Comparison of ENCODE assay signal across 8 mouse cellular contexts in genomic region chr5:3341111-3341911, GRCm38 (mm10). TPM values are rescaled to one million over a fixed set of nuclear protein-coding genes. Genes with fewer than 3 reads are reported as not detected.
DNase-seq lines count a peak whose midpoint lies in the region; ATAC-seq and TF ChIP-seq lines count a peak whose summit lies in the region.

Gene Cdk6, plus strand, starts transcription at chr5:3341485.

- no peaks in the 10 kb centered on the region for H3K36me3 ChIP-seq in intestine, postnatal 0 days (ENCODE audit: control insufficient read depth, insufficient read depth)
- H3K36me3 ChIP-seq in limb, embryonic 15.5 days = no peaks in the 10 kb centered on the region
- H3K36me3 ChIP-seq in midbrain, embryonic 15.5 days (replicated peaks) = no peaks in the 10 kb centered on the region

- peaks cover 7% of the 10 kb centered on the region; the same call in 1 of the 2 replicates for H3K27me3 ChIP-seq in intestine, postnatal 0 days (replicated peaks; ENCODE audit: control insufficient read depth, insufficient read depth, low read length)
- 0 out of 2 replicates have a peak, but pooled peaks cover 3% of the 10 kb centered on the region for H3K27me3 ChIP-seq in limb, embryonic 15.5 days
- peaks cover 14% of the 10 kb centered on the region for H3K27me3 ChIP-seq in midbrain, embryonic 15.5 days (replicated peaks)

- peak within 1 kb of the TSS; percentile 64 for H3K9ac ChIP-seq in intestine, postnatal 0 days (ENCODE audit: low read depth, low read length)
- H3K9ac ChIP-seq in limb, embryonic 15.5 days = peak within 1 kb of the TSS; percentile 58
- H3K9ac ChIP-seq in midbrain, embryonic 15.5 days = peak within 1 kb of the TSS; percentile 30

- peak within 1 kb of the TSS; percentile 100 for H3K4me2 ChIP-seq in intestine, postnatal 0 days (replicated peaks; ENCODE audit: low read depth)
- H3K4me2 ChIP-seq in limb, embryonic 15.5 days = peak within 1 kb of the TSS; percentile 97
- H3K4me2 ChIP-seq in midbrain, embryonic 15.5 days = peak within 1 kb of the TSS; percentile 93

- peak within 1 kb of the TSS; percentile 62 for H3K27ac ChIP-seq in intestine, postnatal 0 days (ENCODE audit: low read depth, low read length)
- H3K27ac ChIP-seq in limb, embryonic 15.5 days = peak within 1 kb of the TSS; percentile 87
- peak within 1 kb of the TSS; percentile 26 for H3K27ac ChIP-seq in midbrain, embryonic 15.5 days

- peak; percentile 4 for DNase-seq in cerebellum, adult 11-12 months
- DNase-seq in cerebellum, adult 9-10 months = no peak
- peak; percentile 69 for DNase-seq in embryo, embryonic 9.5 days (ENCODE audit: extremely low spot score)
- DNase-seq in heart, adult 11 months = peak; percentile 97
- peak; percentile 63 to 83 for DNase-seq in spleen, postnatal 4 days (ENCODE audit: low spot score in 2 of 2)

- H3K4me1 ChIP-seq in intestine, postnatal 0 days (replicated peaks; ENCODE audit: control insufficient read depth, insufficient read depth, low read length) = no peaks in the 10 kb centered on the region
- peaks cover 12% of the 10 kb centered on the region for H3K4me1 ChIP-seq in limb, embryonic 15.5 days
- peaks cover 35% of the 10 kb centered on the region for H3K4me1 ChIP-seq in midbrain, embryonic 15.5 days

- no peaks in the 10 kb centered on the region for H3K9me3 ChIP-seq in intestine, postnatal 0 days (ENCODE audit: control insufficient read depth)
- no peaks in the 10 kb centered on the region for H3K9me3 ChIP-seq in limb, embryonic 15.5 days
- no peaks in the 10 kb centered on the region for H3K9me3 ChIP-seq in midbrain, embryonic 15.5 days

- peak; percentile 20; the same call in 1 of the 2 replicates for ATAC-seq in intestine, postnatal 0 days
- ATAC-seq in limb, embryonic 15.5 days (ENCODE audit: insufficient number of reproducible peaks, low FRiP score, low TSS enrichment, low read depth) = no peak
- ATAC-seq in midbrain, embryonic 15.5 days (replicated peaks) = peak; percentile 35

- TF ChIP-seq CTCF in intestine, postnatal 0 days (IDR thresholded peaks at IDR 0.05; ENCODE audit: low read depth) = no peak

- H3K4me3 ChIP-seq in intestine, postnatal 0 days (ENCODE audit: low read depth, low read length) = peak within 1 kb of the TSS; percentile 77
- peak within 1 kb of the TSS; percentile 71 for H3K4me3 ChIP-seq in limb, embryonic 15.5 days
- H3K4me3 ChIP-seq in midbrain, embryonic 15.5 days = peak within 1 kb of the TSS; percentile 66

- WGBS in intestine, postnatal 0 days = under 1% methylated on average over 58 of the region's 59 CpGs
- WGBS in limb, embryonic 15.5 days = under 1% methylated on average over 57 of the region's 59 CpGs
- under 1% methylated on average over 54 of the region's 59 CpGs for WGBS in midbrain, embryonic 15.5 days

RNA-seq across cellular contexts. Expression of gene Cdk6, which starts in this region (rescaled TPM):
- 12.7 and 13.2 TPM in 2 replicates for polyA plus RNA-seq in intestine, postnatal 0 days (2015; fragmentation: Nextera tagmentation; extraction: Ambion mirVana)
- polyA plus RNA-seq in limb, embryonic 15.5 days (2015; fragmentation: Nextera tagmentation; extraction: Ambion mirVana) = 24.7 and 28.4 TPM in 2 replicates
- 10.2 and 12.4 TPM in 2 replicates for polyA plus RNA-seq in midbrain, embryonic 15.5 days (2015; fragmentation: Nextera tagmentation; extraction: Ambion mirVana)

Comparison
In these comparisons a context has a peak if more than half of its experiments do, and no peak if none do; other contexts are left out.
1. H3K27ac ChIP-seq: peak in every context shown above with its lines; median percentile 87 in limb, embryonic 15.5 days; 62 in intestine, postnatal 0 days; 26 in midbrain, embryonic 15.5 days.